ENCODE assay signal across 8 mouse cellular contexts in the genomic region with DNA sequence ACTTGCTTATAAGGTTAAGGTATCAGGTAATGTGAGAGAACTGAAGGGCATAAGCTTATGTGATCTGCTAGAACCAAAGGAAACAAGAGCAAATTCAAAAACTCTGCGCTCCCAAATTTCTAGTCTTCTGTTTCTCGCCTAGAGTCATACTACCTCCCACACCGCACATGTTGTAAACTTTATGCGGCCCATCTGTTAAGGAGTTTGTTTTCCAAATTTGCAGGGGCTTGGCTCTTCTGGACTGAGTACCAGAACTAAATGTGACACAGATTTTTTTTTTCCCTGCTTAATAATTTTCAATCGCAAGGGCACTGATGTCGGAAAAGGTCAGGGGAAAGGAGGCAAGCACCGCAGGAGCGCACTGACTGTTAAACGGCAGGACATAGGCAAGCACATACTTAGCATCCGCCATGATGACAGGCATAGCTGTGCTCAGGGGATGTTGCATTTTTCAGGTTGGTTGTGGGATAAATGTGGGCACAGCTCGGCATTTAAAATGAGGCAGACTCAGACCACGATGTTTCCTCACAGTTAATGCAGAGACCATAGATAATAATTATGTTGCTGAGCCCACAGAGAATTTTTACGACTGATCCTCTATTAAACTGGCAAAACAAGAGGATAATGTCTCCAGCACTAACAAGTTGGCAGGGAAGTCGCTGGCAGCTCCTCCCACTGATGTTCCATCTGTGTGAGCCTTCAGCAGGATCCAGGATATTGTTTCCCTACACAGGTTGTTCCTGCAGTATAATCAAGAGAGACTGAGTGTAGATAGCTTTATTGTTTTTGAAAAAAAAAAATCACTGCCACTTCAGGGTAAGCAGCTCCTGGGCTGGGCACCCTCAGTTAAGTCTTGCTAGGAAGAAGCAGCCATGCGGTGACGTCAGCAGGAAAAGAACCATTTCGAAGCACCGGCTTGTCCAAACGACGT.
DNase-seq lines count a peak whose midpoint lies in the region; ATAC-seq and TF ChIP-seq lines count a peak whose summit lies in the region.

No protein-coding gene starts in this region.

- H3K9ac ChIP-seq in heart, embryonic 12.5 days = no peak overlapping the region

- WGBS in heart, embryonic 12.5 days = 83% methylated on average over 20 of the region's 20 CpGs
- 87% methylated on average over 20 of the region's 20 CpGs for WGBS in hindbrain, embryonic 10.5 days

- peak overlapping the region; percentile 8; the same call in 1 of the 2 replicates for H3K27ac ChIP-seq in cortical plate, adult 2 months (ENCODE audit: insufficient read depth, low read length)
- no peak overlapping the region for H3K27ac ChIP-seq in heart, embryonic 12.5 days (ENCODE audit: poor library complexity, severe bottlenecking)
- H3K27ac ChIP-seq in hindbrain, embryonic 10.5 days = no peak overlapping the region

- no peaks in the 10 kb centered on the region for H3K36me3 ChIP-seq in heart, embryonic 12.5 days
- no peaks in the 10 kb centered on the region for H3K36me3 ChIP-seq in hindbrain, embryonic 10.5 days

- H3K9me3 ChIP-seq in heart, embryonic 12.5 days (replicated peaks) = no peaks in the 10 kb centered on the region
- no peaks in the 10 kb centered on the region for H3K9me3 ChIP-seq in hindbrain, embryonic 10.5 days

- no peak for TF ChIP-seq CTCF in cortical plate, adult 2 months (IDR thresholded peaks at IDR 0.05; ENCODE audit: extremely low read depth, insufficient read depth, low read length)

- no peak for ATAC-seq in heart, embryonic 12.5 days (ENCODE audit: insufficient number of reproducible peaks, low FRiP score)

- H3K4me3 ChIP-seq in cortical plate, adult 2 months (ENCODE audit: insufficient read depth, low read length) = no peak overlapping the region
- no peak overlapping the region for H3K4me3 ChIP-seq in heart, embryonic 12.5 days
- no peak overlapping the region for H3K4me3 ChIP-seq in hindbrain, embryonic 10.5 days

- 0 out of 2 replicates have a peak, but pooled peaks have one; percentile 3 for TF ChIP-seq POLR2A in cortical plate, adult 2 months (IDR thresholded peaks at IDR 0.05; ENCODE audit: extremely low read depth, insufficient read depth, low read length)

- DNase-seq in kidney, postnatal 14 days = peak; percentile 2
- DNase-seq in kidney, postnatal 25 days = no peak
- peak; percentile 84 to 85 for DNase-seq in layer of hippocampus, adult 8-10 months (ENCODE audit: low spot score in 2 of 2)
- DNase-seq in ovary, postnatal 14 days (ENCODE audit: low spot score) = peak; percentile 5
- no peak for DNase-seq in embryo, embryonic 9.5 days (ENCODE audit: extremely low spot score)
- no peak for DNase-seq in hindbrain, embryonic 10.5 days (ENCODE audit: low spot score)

- H3K4me2 ChIP-seq in heart, embryonic 12.5 days = no peak overlapping the region

- no peaks in the 10 kb centered on the region for H3K27me3 ChIP-seq in heart, embryonic 12.5 days (replicated peaks)
- no peaks in the 10 kb centered on the region for H3K27me3 ChIP-seq in hindbrain, embryonic 10.5 days (ENCODE audit: insufficient read depth, poor library complexity, severe bottlenecking)

- H3K4me1 ChIP-seq in cortical plate, adult 2 months (ENCODE audit: control insufficient read depth, insufficient read depth, low read length) = no peaks in the 10 kb centered on the region
- no peaks in the 10 kb centered on the region for H3K4me1 ChIP-seq in heart, embryonic 12.5 days (replicated peaks)
- no peaks in the 10 kb centered on the region for H3K4me1 ChIP-seq in hindbrain, embryonic 10.5 days (replicated peaks)

Comparison
In these comparisons a context has a peak if more than half of its experiments do, and no peak if none do; other contexts are left out.
1. DNase-seq: peak in kidney, postnatal 14 days (single experiment), layer of hippocampus, adult 8-10 months (2 of 2) and ovary, postnatal 14 days (single experiment); none in kidney, postnatal 25 days (0 of 2), embryo, embryonic 9.5 days (single experiment) and hindbrain, embryonic 10.5 days (single experiment).